Mouse (Mus musculus) small intestine, adult 2 months (tissue): Measurements from ENCODE around the gene Tbc1d8.

ENCODE experiments used
- CTCF ChIP-seq: fragments of 200-500 bp; IDR thresholded peaks from 2 replicates; pipeline ENCODE4 v1.5.1; 2012; ENCODE audit warnings: low read depth, mild to moderate bottlenecking, control low read depth, inconsistent platforms, low read length, moderate library complexity, mixed read lengths; ENCODE audit not compliant: insufficient replicate concordance, insufficient read length; ENCODE audit errors: extremely low read depth
- POLR2A ChIP-seq: fragments of 200-500 bp; IDR thresholded peaks from 2 replicates; pipeline ENCODE4 v1.6.1; 2012; ENCODE audit warnings: low read depth, mild to moderate bottlenecking, control low read depth, inconsistent platforms, low read length, moderate library complexity

- TF ChIP-seq POLR2A, result no peak
- no peak for TF ChIP-seq CTCF
Observed at GRCm38 (mm10) chr1:39372220-39372843, 106.2 kb downstream of the Tbc1d8 start.
